Mouse (Mus musculus): Measurements from ENCODE around the gene Ap1g2.

The Ap1g2 gene

GRCm38 (mm10) chr14:55105836-55106809, at the start of gene Ap1g2:
Gene Ap1g2, minus strand, starts transcription at chr14:55106593.
- peak; percentile 93 for DNase-seq (ENCODE audit: low read depth)

GRCm38 (mm10) chr14:55152951-55153481, 46.6 kb upstream of the Ap1g2 start:
- DNase-seq (ENCODE audit: low read depth), result no peak

GRCm38 (mm10) chr14:55152174-55152573, 45.8 kb upstream of the Ap1g2 start:
- no peak for DNase-seq (ENCODE audit: low read depth)

GRCm38 (mm10) chr14:55150985-55151384, 44.6 kb upstream of the Ap1g2 start:
- no peak for DNase-seq (ENCODE audit: low read depth)

- DNase-seq (ENCODE audit: low read depth), result no peak
These were observed 42.6 kb upstream of the Ap1g2 start for GRCm38 (mm10) chr14:55149041-55149440.

- DNase-seq (ENCODE audit: low read depth), result peak; percentile 77
These were observed 42.0 kb upstream of the Ap1g2 start for GRCm38 (mm10) chr14:55148363-55148915.

- DNase-seq (ENCODE audit: low read depth), result peak; percentile 14
These were observed 40.5 kb upstream of the Ap1g2 start for GRCm38 (mm10) chr14:55146829-55147401.

GRCm38 (mm10) chr14:55146324-55146723, 39.9 kb upstream of the Ap1g2 start:
- DNase-seq (ENCODE audit: low read depth), result no peak

- no peak for DNase-seq (ENCODE audit: low read depth)
These were observed 32.9 kb upstream of the Ap1g2 start for GRCm38 (mm10) chr14:55139313-55139712.

- DNase-seq (ENCODE audit: low read depth), result no peak
These were observed 29.3 kb upstream of the Ap1g2 start for GRCm38 (mm10) chr14:55135676-55136075.

- DNase-seq (ENCODE audit: low read depth), result no peak
These were observed 20.1 kb upstream of the Ap1g2 start for GRCm38 (mm10) chr14:55126521-55126920.

- no peak for DNase-seq (ENCODE audit: low read depth)
These were observed 19.3 kb upstream of the Ap1g2 start for GRCm38 (mm10) chr14:55125711-55126110.

GRCm38 (mm10) chr14:55122359-55122758, 16.0 kb upstream of the Ap1g2 start:
- DNase-seq (ENCODE audit: low read depth), result no peak

GRCm38 (mm10) chr14:55121947-55122346, 15.6 kb upstream of the Ap1g2 start:
- no peak for DNase-seq (ENCODE audit: low read depth)

GRCm38 (mm10) chr14:55119421-55120134, 13.2 kb upstream of the Ap1g2 start:
- DNase-seq (ENCODE audit: low read depth), result peak; percentile 53

- no peak for DNase-seq (ENCODE audit: low read depth)
These were observed 12.5 kb upstream of the Ap1g2 start for GRCm38 (mm10) chr14:55118852-55119251.

GRCm38 (mm10) chr14:55116425-55117200, 10.2 kb upstream of the Ap1g2 start, which contains the start of gene Jph4:
Gene Jph4, minus strand, starts transcription at chr14:55116935.
- DNase-seq (ENCODE audit: low read depth), result no peak

- no peak for DNase-seq (ENCODE audit: low read depth)
These were observed 9.5 kb upstream of the Ap1g2 start for GRCm38 (mm10) chr14:55115846-55116245.

- DNase-seq (ENCODE audit: low read depth), result peak; percentile 45
These were observed 8.6 kb upstream of the Ap1g2 start for GRCm38 (mm10) chr14:55114759-55115701.

Measured in induced T-regulatory cell, adult 2 months (primary cell).